9 mouse cellular contexts compared by ENCODE assay signal in genomic region chr1:135669803-135670202, GRCm38 (mm10). TPM values are rescaled to one million over a fixed set of nuclear protein-coding genes. Genes with fewer than 3 reads are reported as not detected.
A peak's percentile ranks its signal among the peaks of the same experiment; 100 is the strongest.
DNase-seq lines count a peak whose midpoint lies in the region; ATAC-seq and TF ChIP-seq lines count a peak whose summit lies in the region.
"Had no signal": no experiment of that assay in that cellular context is flagged by ENCODE, and none has a peak within 500 bp of the region (broad histone marks: within the 10 kb centered on the region; RNA-seq: fewer than 3 reads in every experiment).

No protein-coding gene starts in this region.

- peak overlapping the region; percentile 38 for H3ac ChIP-seq in C2C12 (ENCODE audit: control insufficient read depth, insufficient read length, low read depth)

- WGBS in heart, embryonic 11.5 days (ENCODE audit: insufficient replicate concordance): 66% methylated on average over 7 of the region's 7 CpGs
- 56% methylated on average over 7 of the region's 7 CpGs for WGBS in forebrain, embryonic 16.5 days
- WGBS in hindbrain, embryonic 15.5 days: 52% methylated on average over 7 of the region's 7 CpGs

- no peak overlapping the region for H3K4me2 ChIP-seq in heart, embryonic 11.5 days
- H3K4me2 ChIP-seq in forebrain, embryonic 16.5 days (ENCODE audit: low read length): no peak overlapping the region
- H3K4me2 ChIP-seq in hindbrain, embryonic 15.5 days: peak overlapping the region; percentile 51; the same call in 1 of the 2 replicates
- H3K4me2 ChIP-seq: embryonic facial prominence, embryonic 12.5 days had no signal

- H3K79me3 ChIP-seq in C2C12 (ENCODE audit: low read depth): peaks cover 43% of the 10 kb centered on the region

- H3K27me3 ChIP-seq in heart, embryonic 11.5 days (ENCODE audit: control insufficient read depth, insufficient read depth, low read length): no peaks in the 10 kb centered on the region
- H3K27me3 ChIP-seq in C2C12 (ENCODE audit: control insufficient read depth, insufficient read depth, insufficient read length): no peaks in the 10 kb centered on the region
- H3K27me3 ChIP-seq in forebrain, embryonic 16.5 days (replicated peaks; ENCODE audit: control insufficient read depth, insufficient read depth, low read length): no peaks in the 10 kb centered on the region
- H3K27me3 ChIP-seq in hindbrain, embryonic 15.5 days: no peaks in the 10 kb centered on the region
- H3K27me3 ChIP-seq: embryonic facial prominence, embryonic 12.5 days had no signal

- intact Hi-C loops in left cerebral cortex, adult 2 months (cut with DNase I): loop anchor here (1.0 to 2.0 kb wide), 4 partner anchors 29 to 209 kb away; no protein-coding TSS in a partner anchor

- H3K79me2 ChIP-seq in C2C12 (ENCODE audit: control insufficient read depth, insufficient read depth): peaks cover 92% of the 10 kb centered on the region

- no peak overlapping the region for H3K27ac ChIP-seq in heart, embryonic 11.5 days (ENCODE audit: low read depth, low read length)
- H3K27ac ChIP-seq in forebrain, embryonic 16.5 days (ENCODE audit: low read length): no peak overlapping the region; the same call in 1 of the 2 replicates
- peak overlapping the region; percentile 36; the same call in 1 of the 2 replicates for H3K27ac ChIP-seq in hindbrain, embryonic 15.5 days (replicated peaks)
- no peak overlapping the region; the same call in 1 of the 2 replicates for H3K27ac ChIP-seq in left cerebral cortex, adult 2 months
- H3K27ac ChIP-seq: embryonic facial prominence, embryonic 12.5 days had no signal

- TF ChIP-seq CTCF in C2C12 (IDR thresholded peaks at IDR 0.05; ENCODE audit: control insufficient read depth, insufficient read depth, insufficient read length): no peak
- TF ChIP-seq CTCF in left cerebral cortex, adult 2 months (IDR thresholded peaks at IDR 0.05): no peak

- H3K4me1 ChIP-seq in heart, embryonic 11.5 days (ENCODE audit: control insufficient read depth, insufficient read depth, low read length): peaks cover 38% of the 10 kb centered on the region
- peaks cover 19% of the 10 kb centered on the region for H3K4me1 ChIP-seq in forebrain, embryonic 16.5 days (replicated peaks; ENCODE audit: control insufficient read depth, insufficient read depth, low read length)
- H3K4me1 ChIP-seq in hindbrain, embryonic 15.5 days (replicated peaks): peaks cover 41% of the 10 kb centered on the region

- no peaks in the 10 kb centered on the region for H3K9me3 ChIP-seq in heart, embryonic 11.5 days (replicated peaks; ENCODE audit: control insufficient read depth, low read length)
- H3K9me3 ChIP-seq in forebrain, embryonic 16.5 days (ENCODE audit: control insufficient read depth, low read length): no peaks in the 10 kb centered on the region
- H3K9me3 ChIP-seq in hindbrain, embryonic 15.5 days: no peaks in the 10 kb centered on the region
- H3K9me3 ChIP-seq: embryonic facial prominence, embryonic 12.5 days had no signal

- ATAC-seq in heart, embryonic 11.5 days (replicated peaks; ENCODE audit: insufficient number of reproducible peaks, low FRiP score, low TSS enrichment): no peak
- ATAC-seq in forebrain, embryonic 16.5 days: peak; percentile 13; the same call in 1 of the 2 replicates
- no peak for ATAC-seq in hindbrain, embryonic 15.5 days (ENCODE audit: low FRiP score, low read depth)
- ATAC-seq in inflammation-experienced regulatory T-cells, adult 6 months: no peak

- peak; percentile 98 for DNase-seq in heart, adult 11 months
- DNase-seq in lung, postnatal 4 days: peak; percentile 69 to 79
- no peak for DNase-seq in left cerebral cortex, adult 2 months (ENCODE audit: extremely low spot score in 1 of 2, low spot score in 2 of 2)

- no peak overlapping the region for H3K9ac ChIP-seq in heart, embryonic 11.5 days (ENCODE audit: low read depth, low read length)
- H3K9ac ChIP-seq in forebrain, embryonic 16.5 days (replicated peaks; ENCODE audit: low read depth, low read length): no peak overlapping the region
- no peak overlapping the region for H3K9ac ChIP-seq in hindbrain, embryonic 15.5 days
- H3K9ac ChIP-seq: embryonic facial prominence, embryonic 12.5 days had no signal

- no peak overlapping the region for H3K4me3 ChIP-seq in heart, embryonic 11.5 days (ENCODE audit: low read depth, low read length)
- no peak overlapping the region for H3K4me3 ChIP-seq in C2C12 (ENCODE audit: insufficient read depth, poor library complexity, severe bottlenecking)
- H3K4me3 ChIP-seq in forebrain, embryonic 16.5 days (replicated peaks; ENCODE audit: low read length): no peak overlapping the region
- H3K4me3 ChIP-seq in hindbrain, embryonic 15.5 days: no peak overlapping the region
- no peak overlapping the region for H3K4me3 ChIP-seq in left cerebral cortex, adult 2 months
- H3K4me3 ChIP-seq: embryonic facial prominence, embryonic 12.5 days had no signal

- H3K36me3 ChIP-seq in heart, embryonic 11.5 days (ENCODE audit: control insufficient read depth, insufficient read depth, low read length): no peaks in the 10 kb centered on the region
- peaks cover 4% of the 10 kb centered on the region for H3K36me3 ChIP-seq in C2C12 (ENCODE audit: control insufficient read depth, insufficient read depth)
- H3K36me3 ChIP-seq in forebrain, embryonic 16.5 days (ENCODE audit: control insufficient read depth, insufficient read depth): no peaks in the 10 kb centered on the region
- H3K36me3 ChIP-seq in hindbrain, embryonic 15.5 days: no peaks in the 10 kb centered on the region
- H3K36me3 ChIP-seq: embryonic facial prominence, embryonic 12.5 days had no signal

TF ChIP-seq in C2C12, 6 proteins besides CTCF, POLR2A, EP300 and RAD21:
- TF ChIP-seq MAX (IDR thresholded peaks at IDR 0.05) (no peak), CEBPB (IDR thresholded peaks at IDR 0.05; ENCODE audit: low read depth) (no peak), USF1 (IDR thresholded peaks at IDR 0.05; ENCODE audit: low read depth) (no peak), MYOG (IDR thresholded peaks at IDR 0.05; ENCODE audit: control insufficient read depth, extremely low read depth, insufficient read length) (no peak), MYOD1 (IDR thresholded peaks at IDR 0.05; ENCODE audit: control insufficient read depth, insufficient read length, low read depth) (no peak), FOSL1 (IDR thresholded peaks at IDR 0.05; ENCODE audit: insufficient read depth, low read length, poor library complexity, severe bottlenecking) (no peak)

RNA-seq across cellular contexts. Expression of gene Csrp1, which starts 50.1 kb away (rescaled TPM):
- polyA plus RNA-seq in heart, embryonic 11.5 days (2014; fragmentation: Nextera tagmentation; extraction: Ambion mirVana): 183 and 209 TPM in 2 replicates
- polyA plus RNA-seq in C2C12 (2012; fragmentation: generic; extraction: Trizol): 427 TPM
- 14.5 and 17.6 TPM in 2 replicates for polyA plus RNA-seq in forebrain, embryonic 16.5 days (2015; fragmentation: Nextera tagmentation; extraction: Ambion mirVana)
- 17.7 and 19.6 TPM in 2 replicates for polyA plus RNA-seq in hindbrain, embryonic 15.5 days (2015; fragmentation: Nextera tagmentation; extraction: Ambion mirVana)
- 10 to 100 TPM; 19.5 to 31.9 (median 26.9) TPM for polyA plus RNA-seq in inflammation-experienced regulatory T-cells, adult 6 months (2017; shearing (Covaris generic))
- 100 to 1,000 TPM; 208 to 212 TPM for total RNA-seq in left cerebral cortex, adult 2 months (2021)

Comparison
In these comparisons a context has a peak if more than half of its experiments do, and no peak if none do; other contexts are left out.
1. DNase-seq: peak in heart, adult 11 months (single experiment) and lung, postnatal 4 days (2 of 2); none in left cerebral cortex, adult 2 months (0 of 2).